Mouse (Mus musculus) megakaryocyte progenitor cell, adult 5-6 weeks (primary cell): ENCODE data around the gene Cyb5r3. TPM values are rescaled to one million over a fixed set of nuclear protein-coding genes. Genes with fewer than 3 reads are reported as not detected.

Experiments used
- ATAC-seq: replicated peaks from 2 replicates; pipeline ENCODE4 v1.8.0; 2016; ENCODE audit warnings: mild to moderate bottlenecking, moderate TSS enrichment, inconsistent platforms; ENCODE audit not compliant: poor library complexity
- total RNA-seq, 2 experiments: library from RNA; stranded (forward) in 1 of 2; stranded (reverse) in 1 of 2; fragments of 157-497, 149-512 nt in 1 of 2; fragments of 200-1000 nt in 1 of 2; gene quantifications; 2 replicates each; pipeline versions ENCODE4 v1.2.3 to v1.2.4; 2015 to 2017

Gene Cyb5r3
- total RNA-seq (2015) (46.8 and 57.3 TPM in 2 replicates), total RNA-seq (2017) (26.2 and 32.7 TPM in 2 replicates)

DNA sequence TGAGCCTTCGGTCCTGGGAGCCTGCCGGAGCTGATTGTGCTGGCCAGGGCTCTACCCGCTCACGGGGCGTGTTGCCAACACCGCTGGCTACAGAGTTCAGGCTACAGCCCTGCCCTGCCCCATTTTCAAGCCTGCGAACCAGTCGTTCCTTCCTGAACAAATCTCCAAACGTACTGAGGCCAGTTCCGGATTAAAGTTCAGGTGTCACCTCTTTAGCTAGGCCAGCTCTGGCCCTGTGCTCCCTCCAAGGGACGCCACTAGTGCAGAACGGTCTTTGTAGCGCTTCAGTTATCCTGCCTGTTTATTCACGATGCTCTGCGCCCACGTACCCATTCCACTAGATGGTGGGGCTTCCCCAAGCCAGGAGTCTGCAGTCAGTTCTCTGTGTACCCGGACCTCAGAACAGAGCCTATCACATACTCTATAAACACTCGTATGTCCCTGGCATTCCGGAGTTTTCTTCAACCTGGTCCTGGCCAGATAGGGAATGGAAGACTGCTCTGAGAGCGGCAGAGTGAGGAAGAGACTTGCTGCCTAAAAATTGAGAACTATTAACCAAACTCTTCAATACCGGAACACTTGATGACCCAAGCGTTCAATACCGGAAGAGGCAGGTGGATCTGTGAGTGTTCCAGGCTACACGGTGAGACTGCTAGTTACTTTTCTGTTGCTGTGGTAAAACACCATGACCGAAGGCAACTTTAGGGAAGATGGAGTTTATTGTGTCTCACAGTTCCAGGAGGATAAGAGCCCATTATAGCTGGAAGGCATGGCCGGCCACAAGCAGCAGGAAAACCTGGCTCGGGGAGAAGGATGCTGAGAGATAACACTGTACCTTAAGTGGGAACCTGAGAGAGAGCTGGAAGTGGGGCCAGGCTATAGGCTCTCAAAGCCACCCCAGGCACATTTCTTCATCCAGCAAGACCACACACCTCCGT lies at the start of gene Cyb5r3:
Gene Cyb5r3, minus strand, starts transcription at position 101 of the 938 bp plus-strand sequence.
- peak; percentile 1; the same call in 1 of the 2 replicates for ATAC-seq

DNA sequence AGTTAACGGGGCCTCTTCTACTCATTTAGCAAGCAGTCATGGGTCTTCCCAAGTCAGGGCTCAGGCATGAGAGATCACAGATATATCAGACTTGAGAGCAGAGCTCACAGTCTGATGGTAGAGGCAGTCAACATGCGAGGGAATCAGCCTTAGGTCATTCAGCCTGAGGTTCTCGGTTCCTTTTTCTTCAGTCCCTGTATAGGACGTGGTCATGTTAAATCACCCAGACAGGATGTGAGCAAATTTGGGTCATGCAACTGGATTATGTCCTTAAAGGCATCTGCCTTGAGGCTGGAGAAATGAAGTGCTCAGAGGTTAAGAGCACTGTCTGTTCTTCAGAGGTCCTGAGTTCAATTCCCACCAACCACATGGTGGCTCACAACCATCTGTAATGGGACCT lies 49.3 kb upstream of the Cyb5r3 start:
- ATAC-seq: peak; percentile 74

DNA sequence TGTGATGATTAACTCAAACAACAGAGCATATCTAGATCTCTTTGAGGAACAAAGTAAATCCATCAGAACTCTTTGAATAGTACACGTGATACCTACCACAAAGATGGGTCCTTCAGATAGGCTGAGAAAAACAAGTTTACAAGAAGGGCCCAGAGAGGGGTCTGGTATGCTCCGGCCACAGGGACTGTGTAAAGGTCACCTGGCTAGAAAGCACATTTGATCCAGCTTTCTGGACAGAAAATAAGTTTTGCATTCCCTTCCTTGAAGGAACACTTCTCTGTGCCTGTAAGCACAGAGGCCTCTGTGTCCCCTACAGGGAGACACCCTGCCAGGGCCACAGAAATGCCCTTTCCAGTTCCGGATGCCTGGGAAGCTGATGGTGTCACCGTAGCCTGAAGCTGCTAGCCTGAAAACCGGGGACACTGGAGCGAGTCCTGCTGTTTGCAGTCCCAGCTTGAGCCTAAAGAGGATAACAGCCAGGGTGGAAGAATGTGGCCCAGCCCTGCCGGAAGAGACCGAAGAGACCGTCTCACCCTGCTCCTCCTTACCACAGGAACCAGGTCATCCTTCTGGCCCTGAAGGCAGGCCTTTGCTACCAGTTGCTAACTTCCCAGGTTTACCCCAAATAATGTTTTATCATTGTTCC lies 48.1 kb upstream of the Cyb5r3 start:
- ATAC-seq: no peak

GRCm38 (mm10) chr15:83215322-83216216 lies 43.2 kb upstream of the Cyb5r3 start:
- no peak for ATAC-seq

DNA sequence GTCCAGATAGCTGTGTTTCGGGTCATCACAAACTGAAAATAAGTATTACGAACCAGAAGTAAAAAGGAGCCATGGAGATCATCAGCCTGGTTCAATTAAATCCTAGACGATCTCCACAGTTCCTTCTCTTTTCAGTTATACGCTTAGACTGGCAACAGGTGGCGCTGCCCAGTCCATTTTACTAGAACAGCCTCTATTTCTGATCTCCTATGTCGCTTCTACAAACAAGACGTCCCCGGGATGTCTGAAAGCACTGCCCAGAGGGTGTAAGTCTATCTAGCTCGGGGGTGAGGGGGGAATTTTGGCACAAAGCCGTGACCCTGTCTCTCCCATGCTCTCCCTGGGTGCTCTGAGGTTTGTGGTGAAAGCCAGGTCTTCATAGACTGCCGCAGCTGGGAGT lies 37.8 kb upstream of the Cyb5r3 start:
- ATAC-seq: peak; percentile 78

- ATAC-seq: no peak
Measured at GRCm38 (mm10) chr15:83209719-83210118, 37.3 kb upstream of the Cyb5r3 start.

GRCm38 (mm10) chr15:83209092-83209695 lies 36.8 kb upstream of the Cyb5r3 start:
- no peak for ATAC-seq

- ATAC-seq: peak; percentile 93
Measured at GRCm38 (mm10) chr15:83204731-83205451, 32.5 kb upstream of the Cyb5r3 start.

DNA sequence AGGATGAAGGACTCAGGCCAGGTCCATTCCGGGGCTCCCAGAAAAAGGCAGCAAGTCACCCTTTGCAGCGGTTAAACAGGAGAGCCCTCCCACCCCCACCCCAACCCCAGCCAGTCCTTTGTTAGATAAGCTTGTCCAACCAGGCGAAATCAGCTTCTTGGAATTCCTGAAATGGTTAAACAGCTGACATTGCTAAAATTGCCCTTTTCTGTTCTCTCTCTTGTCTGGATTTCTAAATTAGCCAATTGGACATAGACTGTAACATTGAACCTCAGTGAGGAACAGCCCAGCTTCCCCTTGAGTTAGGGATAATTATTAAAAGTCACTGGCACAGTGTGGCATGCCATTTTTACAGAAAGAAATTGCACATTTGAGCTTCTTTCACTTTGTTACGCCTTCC lies 30.0 kb upstream of the Cyb5r3 start:
- no peak for ATAC-seq

- no peak for ATAC-seq
Measured at GRCm38 (mm10) chr15:83193413-83193812, 21.0 kb upstream of the Cyb5r3 start.

- ATAC-seq: no peak
Measured at GRCm38 (mm10) chr15:83182351-83182750, 10.0 kb upstream of the Cyb5r3 start.

DNA sequence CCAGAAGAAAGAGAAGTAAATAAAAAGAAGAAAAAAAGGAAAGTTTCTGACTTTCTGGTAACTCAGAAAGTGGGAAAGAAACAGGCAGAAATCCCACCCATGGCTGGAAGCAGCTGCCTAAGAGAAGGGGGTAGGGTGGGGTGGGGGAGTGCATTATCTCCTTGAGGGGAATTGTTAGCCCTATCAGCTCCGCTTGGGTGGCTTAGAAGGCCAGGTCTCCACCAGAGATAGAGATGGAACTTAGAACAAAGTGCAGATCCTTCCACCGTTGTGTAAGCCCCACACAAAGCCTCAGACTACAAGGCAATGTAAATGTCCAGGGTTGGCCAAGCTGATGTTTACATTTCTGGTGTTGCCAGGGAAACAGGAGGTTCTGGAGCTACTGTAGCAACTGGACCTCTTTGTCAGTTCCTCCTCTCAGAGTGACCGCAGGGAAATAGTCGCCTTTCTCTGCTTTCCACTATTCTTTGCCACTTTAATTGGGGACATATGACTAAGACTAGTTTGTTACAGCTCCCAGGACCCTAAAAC lies 9.5 kb upstream of the Cyb5r3 start:
- 0 out of 2 replicates have a peak, but pooled peaks have one; percentile 17 for ATAC-seq

DNA sequence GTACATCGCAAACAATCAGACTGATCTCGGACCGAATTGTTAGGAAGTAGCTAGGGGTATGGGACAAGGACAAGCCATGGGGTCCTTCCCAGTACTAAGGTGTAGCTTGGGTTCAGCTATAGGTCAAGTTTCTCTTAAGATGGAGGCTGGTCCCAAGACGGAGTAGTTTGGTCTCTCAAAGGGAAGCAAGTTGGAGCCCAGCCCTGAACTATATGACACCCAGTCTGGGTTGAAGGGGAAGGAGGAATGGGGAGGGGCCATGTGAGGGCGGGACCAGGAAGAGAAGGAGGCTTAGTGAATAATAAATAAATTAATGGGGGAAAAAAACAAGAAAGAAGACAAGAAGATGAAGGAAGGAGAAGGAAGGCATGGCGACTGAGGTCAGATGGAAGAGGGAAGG lies 7.6 kb upstream of the Cyb5r3 start:
- no peak for ATAC-seq

DNA sequence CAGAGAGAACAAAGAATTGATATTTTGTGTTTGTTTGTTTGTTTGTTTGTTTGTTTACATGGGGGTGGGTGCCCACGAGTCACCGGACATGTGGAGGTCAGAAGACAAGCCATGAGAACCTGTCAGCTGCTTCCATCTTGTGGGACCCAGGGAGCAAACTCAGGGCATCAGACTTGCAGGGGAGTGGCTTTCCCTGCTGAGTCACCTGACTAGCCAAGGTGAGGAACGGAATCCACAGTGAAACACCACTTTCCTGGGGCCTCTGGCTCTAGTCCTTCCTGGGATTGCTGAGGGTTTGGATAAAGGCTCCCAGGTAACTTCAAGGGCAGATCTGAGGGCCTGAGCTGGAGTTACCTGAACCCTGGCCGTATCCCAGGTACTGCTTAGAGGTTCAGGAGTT lies 4.3 kb upstream of the Cyb5r3 start:
- ATAC-seq: no peak

- no peak for ATAC-seq
Measured at GRCm38 (mm10) chr15:83173914-83174884, 1.8 kb upstream of the Cyb5r3 start.

GRCm38 (mm10) chr15:83171712-83172481 lies 495 bp downstream of the Cyb5r3 start:
- peak; percentile 88 for ATAC-seq

DNA sequence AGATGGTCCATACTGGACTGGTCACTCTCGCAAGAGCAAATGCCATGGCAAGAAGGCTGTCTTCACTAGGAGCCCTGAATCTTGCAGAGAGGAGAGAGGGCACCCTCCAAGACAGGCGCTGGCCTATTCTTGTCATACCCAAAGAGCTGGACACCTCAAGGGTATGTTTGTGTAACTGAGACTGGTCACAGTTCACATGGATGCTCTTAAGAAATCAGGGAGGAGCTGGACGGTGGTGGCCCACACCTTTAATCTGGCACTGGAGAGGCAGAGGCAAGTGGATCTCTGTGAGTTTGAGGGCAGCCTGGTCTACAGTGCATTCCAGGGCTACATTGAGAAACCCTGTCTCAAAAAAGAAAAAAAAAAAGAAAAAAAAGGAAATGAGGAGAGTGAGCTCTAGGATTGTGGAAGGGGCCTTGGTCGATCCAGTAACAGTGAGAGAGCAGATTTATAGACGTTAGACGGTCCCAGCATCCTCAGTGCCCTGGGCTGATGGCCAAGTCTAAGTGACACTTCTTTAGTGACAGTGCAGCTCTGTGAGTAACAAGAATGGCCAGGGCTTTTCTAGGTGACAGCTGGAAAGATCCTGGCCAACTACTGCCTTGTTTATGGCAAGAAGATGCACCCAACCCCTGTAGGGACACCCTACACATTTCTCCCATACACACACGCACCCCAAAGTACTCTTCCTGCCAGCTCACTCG lies 1.3 kb downstream of the Cyb5r3 start:
- ATAC-seq: no peak
